In the genomic region with DNA sequence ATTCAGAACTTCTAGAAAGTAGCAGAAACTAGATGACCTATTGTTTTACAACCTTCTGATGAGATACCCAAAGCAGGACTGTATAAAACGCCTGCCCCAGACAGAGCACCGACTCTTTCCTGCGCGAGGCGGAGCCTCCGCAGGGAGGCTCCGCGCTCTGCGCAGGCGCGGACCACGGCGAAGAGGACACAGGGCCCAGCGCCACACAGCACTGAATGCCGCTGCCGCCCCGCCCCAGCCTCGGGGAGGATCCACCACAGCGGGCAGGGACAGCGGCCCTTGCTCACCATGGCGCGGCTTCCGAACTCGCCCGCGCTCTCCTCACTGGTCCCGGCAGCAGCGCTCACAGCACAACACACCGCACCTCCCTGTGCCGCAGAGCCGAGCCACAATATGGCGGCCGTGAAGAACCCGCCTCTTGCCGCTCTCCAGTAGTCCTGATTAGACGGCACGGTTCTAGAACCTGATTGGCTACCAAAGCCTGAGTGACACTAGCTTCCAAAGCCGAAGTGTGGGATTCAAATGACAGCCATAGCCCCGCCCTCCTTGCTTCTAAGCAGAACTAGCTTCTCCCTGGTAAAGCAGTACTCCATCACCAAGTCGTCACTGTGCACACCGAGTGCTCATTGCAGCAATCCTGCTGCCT, we compare ENCODE assay signal across 8 mouse cellular contexts. TPM values are rescaled to one million over a fixed set of nuclear protein-coding genes. Genes with fewer than 3 reads are reported as not detected.
DNase-seq lines count a peak whose midpoint lies in the region; ATAC-seq lines count a peak whose summit lies in the region.

A gene (minus strand): TSS at position 384 of the 646 bp plus-strand sequence.

- no peaks in the 10 kb centered on the region for H3K9me3 ChIP-seq in forebrain, embryonic 14.5 days (replicated peaks; ENCODE audit: control insufficient read depth, low read length)
- no peaks in the 10 kb centered on the region for H3K9me3 ChIP-seq in neural tube, embryonic 15.5 days (replicated peaks)

- ATAC-seq in forebrain, embryonic 14.5 days = peak; percentile 99
- peak; percentile 99 for ATAC-seq in neural tube, embryonic 15.5 days (ENCODE audit: low FRiP score)

- H3K27ac ChIP-seq in forebrain, embryonic 14.5 days (ENCODE audit: low read depth, low read length) = peak within 1 kb of the TSS; percentile 98
- peak within 1 kb of the TSS; percentile 99 for H3K27ac ChIP-seq in neural tube, embryonic 15.5 days (replicated peaks)

- H3K4me2 ChIP-seq in forebrain, embryonic 14.5 days (ENCODE audit: low read length) = peak within 1 kb of the TSS; percentile 56
- H3K4me2 ChIP-seq in neural tube, embryonic 15.5 days = peak within 1 kb of the TSS; percentile 59

- intact Hi-C loops in heart, postnatal 14 days (cut with DNase I) = no loop called here

- peaks cover 7% of the 10 kb centered on the region; the same call in 1 of the 2 replicates for H3K36me3 ChIP-seq in forebrain, embryonic 14.5 days (ENCODE audit: control insufficient read depth, insufficient read depth, low read length)
- H3K36me3 ChIP-seq in neural tube, embryonic 15.5 days = no peaks in the 10 kb centered on the region

- peaks cover 17% of the 10 kb centered on the region for H3K4me1 ChIP-seq in forebrain, embryonic 14.5 days (ENCODE audit: control insufficient read depth, insufficient read depth, low read length)
- peaks cover 32% of the 10 kb centered on the region for H3K4me1 ChIP-seq in neural tube, embryonic 15.5 days

- H3K9ac ChIP-seq in forebrain, embryonic 14.5 days (ENCODE audit: low read length) = peak within 1 kb of the TSS; percentile 78
- H3K9ac ChIP-seq in neural tube, embryonic 15.5 days (replicated peaks) = peak within 1 kb of the TSS; percentile 90

- H3K27me3 ChIP-seq in forebrain, embryonic 14.5 days (replicated peaks; ENCODE audit: control insufficient read depth, insufficient read depth, low read length) = no peaks in the 10 kb centered on the region
- no peaks in the 10 kb centered on the region for H3K27me3 ChIP-seq in neural tube, embryonic 15.5 days (replicated peaks)

- peak within 1 kb of the TSS; percentile 58 for H3K4me3 ChIP-seq in forebrain, embryonic 14.5 days (ENCODE audit: low read depth, low read length)
- peak within 1 kb of the TSS; percentile 68 for H3K4me3 ChIP-seq in neural tube, embryonic 15.5 days (replicated peaks)

- DNase-seq in ES-CJ7 (ENCODE audit: low read depth, low spot score) = peak; percentile 100
- peak; percentile 88 for DNase-seq in cerebellum, adult 11 months
- DNase-seq in forebrain, embryonic 14.5 days (ENCODE audit: low spot score) = peak; percentile 100
- peak; percentile 86 to 90 for DNase-seq in heart, postnatal 14 days
- peak; percentile 92 for DNase-seq in layer of hippocampus, adult 11-12 months (ENCODE audit: low spot score)
- DNase-seq in lung, adult 18-20 months = peak; percentile 93 to 95
- peak; percentile 94 for DNase-seq in testis, postnatal 14 days (ENCODE audit: low spot score)

- under 1% methylated on average over 41 of the region's 41 CpGs for WGBS in forebrain, embryonic 14.5 days
- 0% methylated on average over 41 of the region's 41 CpGs for whole genome bisulfite sequencing in neural tube, embryonic 15.5 days

RNA-seq across cellular contexts. Expression of the gene that starts here (rescaled TPM):
- polyA plus RNA-seq in forebrain, embryonic 14.5 days (2014; fragmentation: Nextera tagmentation; extraction: Ambion mirVana) = 0.36 and 1.4 TPM in 2 replicates
- 1 to 10 TPM; 1.9 to 2.2 TPM for total RNA-seq in heart, postnatal 14 days (2021)
- 2.2 TPM in 1 of 2 replicates, not detected in the other for polyA plus RNA-seq in neural tube, embryonic 15.5 days (2015; fragmentation: Nextera tagmentation; extraction: Ambion mirVana)

Comparison
In these comparisons a context has a peak if more than half of its experiments do, and no peak if none do; other contexts are left out.
1. Peak in every context shown above with its lines: DNase-seq, ATAC-seq, H3K4me3 ChIP-seq and H3K27ac ChIP-seq.